Mouse (Mus musculus) neural tube, embryonic 10.5 days (tissue): ENCODE measurements around the gene Prkce.

Experiments used
- DNase-seq: peaks from one replicate; pipeline ENCODE4 v3.0.0-alpha.2; 2017; ENCODE audit warnings: low spot score; ENCODE audit errors: extremely low spot score

Prkce gene

DNA sequence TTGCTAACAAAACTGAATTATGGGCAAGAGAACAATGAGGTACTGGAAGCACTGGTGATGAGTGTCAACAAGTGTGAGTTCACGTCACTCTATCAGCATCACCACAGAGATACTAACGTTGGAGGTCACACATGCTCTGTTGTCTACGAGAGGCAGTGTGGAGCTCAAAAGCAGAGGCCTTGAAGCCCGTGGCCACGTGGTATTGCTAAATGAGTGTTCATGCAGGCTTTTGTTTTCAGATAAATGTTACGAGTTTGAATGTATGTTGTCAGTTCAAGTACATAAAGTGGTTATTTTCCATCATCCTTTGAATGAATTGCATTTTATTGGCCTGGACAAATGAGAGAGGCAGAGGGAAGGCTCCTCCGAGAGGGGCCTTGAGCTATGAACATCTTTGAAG, 276.3 kb downstream of the Prkce start:
- DNase-seq, result no peak

DNA sequence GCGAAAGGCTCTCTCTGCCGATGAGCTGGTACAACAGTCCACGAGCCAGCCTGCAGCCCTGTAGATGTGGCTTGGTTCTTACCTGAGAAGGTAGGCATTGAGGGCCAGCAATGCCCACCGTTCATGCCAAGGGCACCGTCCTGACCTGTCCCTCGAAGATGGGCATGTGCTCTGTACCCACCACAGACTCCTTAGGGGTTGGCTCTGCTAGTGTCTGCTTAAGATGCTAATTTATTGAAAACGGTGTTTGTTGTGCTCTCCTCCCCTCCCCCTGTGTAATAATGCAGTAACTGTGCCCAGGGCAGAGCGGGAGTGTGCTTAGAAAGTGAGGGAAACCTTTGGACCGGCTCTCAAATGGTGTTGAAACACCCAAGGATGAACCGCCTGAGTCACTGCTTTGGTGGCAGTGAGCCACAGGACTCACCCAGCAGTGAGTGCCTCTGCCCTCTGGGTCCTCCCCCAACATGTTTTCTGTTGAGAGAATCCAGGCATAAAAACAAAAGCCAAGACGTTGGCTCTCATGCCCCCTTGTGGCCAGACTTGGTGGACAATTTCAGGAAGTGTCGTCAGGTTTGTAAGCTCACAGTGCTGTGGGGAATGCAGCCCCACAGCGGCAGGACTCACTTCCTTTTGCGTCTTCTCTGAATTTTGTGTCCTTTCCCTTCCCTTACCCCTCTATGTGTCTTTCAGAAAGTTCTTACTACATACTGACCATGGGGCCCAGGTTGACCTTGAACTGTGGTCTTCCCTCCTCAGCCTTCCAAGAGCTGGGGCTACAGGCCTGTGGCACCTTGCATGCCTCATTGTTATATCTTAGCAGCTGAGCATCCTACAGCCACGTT, 277.2 kb downstream of the Prkce start:
- peak; percentile 91 for DNase-seq

DNA sequence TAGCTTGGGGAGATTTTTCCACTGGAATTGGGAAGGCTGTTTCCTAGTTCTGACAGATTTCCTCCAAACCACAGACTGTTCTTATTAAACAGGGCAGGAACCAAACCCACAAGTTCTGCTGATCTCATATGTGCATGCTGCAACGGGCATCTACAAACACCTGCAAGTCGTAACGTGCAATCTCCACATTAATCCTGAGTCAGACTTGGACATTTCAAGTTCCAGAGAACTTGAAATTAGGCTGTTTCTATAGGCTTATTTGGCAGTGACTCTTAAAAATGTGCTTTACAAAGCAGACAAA, 277.8 kb downstream of the Prkce start:
- no peak for DNase-seq

DNA sequence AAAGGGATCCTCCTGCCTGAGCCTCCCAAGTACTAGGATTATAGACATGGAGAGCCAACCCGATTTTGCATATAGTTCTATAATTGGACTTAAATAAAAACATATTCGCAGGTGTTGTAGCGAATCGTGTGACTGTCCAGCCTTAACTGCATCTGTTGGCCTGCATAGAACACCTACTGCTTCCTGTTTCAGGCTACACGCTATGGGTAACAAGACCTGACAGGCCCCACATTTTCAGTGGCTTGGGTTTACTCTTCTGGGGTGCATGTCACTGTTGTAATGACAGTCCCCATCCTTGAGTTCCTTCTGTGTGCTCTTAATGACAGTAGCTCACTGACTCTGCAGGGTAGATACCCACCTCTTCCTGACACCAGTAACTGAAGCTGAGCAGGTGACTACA, 278.3 kb downstream of the Prkce start:
- no peak for DNase-seq

DNA sequence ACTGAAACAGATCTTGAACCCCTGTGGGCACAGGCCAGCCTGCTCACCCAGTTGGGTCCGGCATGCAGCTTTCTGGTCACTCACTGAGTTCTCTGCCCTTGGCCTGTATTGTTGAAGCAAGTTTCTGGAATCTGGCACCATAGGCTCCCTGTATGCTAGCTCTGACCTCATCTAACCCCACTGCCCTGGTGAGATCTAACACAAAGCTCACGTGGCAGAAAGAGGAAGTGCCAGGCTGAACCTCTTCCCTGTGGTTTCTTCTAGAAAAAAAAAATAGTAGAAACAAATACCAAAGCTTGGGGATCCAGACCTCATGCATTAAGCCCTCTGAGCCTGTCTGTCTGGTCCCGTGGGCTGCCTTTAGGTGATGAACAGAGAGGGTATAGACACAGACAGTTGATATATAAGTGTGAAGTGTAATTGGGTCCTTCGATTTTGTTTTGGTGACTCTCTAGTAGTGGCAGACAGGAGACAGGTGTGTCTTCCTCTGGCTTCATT, 279.6 kb downstream of the Prkce start:
- DNase-seq, result no peak

DNA sequence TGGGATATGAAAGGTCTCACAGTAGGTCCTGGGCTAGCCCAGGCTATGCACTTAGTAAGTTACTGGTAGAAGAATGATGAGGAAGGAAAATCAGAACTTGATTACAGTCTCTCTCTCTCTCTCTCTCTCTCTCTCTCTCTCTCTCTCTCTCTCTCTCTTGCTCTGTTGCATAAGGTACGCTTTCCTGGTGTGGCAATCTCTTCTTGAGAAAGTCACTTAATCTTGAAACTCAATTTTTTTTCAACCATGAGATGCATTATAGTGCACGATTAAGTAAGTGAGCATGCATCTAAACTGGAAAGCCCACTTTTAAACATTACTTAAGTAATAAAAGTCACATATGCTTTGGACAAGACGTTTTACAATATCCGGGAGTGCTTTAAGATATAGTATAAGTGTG, 285.3 kb downstream of the Prkce start:
- no peak for DNase-seq

DNA sequence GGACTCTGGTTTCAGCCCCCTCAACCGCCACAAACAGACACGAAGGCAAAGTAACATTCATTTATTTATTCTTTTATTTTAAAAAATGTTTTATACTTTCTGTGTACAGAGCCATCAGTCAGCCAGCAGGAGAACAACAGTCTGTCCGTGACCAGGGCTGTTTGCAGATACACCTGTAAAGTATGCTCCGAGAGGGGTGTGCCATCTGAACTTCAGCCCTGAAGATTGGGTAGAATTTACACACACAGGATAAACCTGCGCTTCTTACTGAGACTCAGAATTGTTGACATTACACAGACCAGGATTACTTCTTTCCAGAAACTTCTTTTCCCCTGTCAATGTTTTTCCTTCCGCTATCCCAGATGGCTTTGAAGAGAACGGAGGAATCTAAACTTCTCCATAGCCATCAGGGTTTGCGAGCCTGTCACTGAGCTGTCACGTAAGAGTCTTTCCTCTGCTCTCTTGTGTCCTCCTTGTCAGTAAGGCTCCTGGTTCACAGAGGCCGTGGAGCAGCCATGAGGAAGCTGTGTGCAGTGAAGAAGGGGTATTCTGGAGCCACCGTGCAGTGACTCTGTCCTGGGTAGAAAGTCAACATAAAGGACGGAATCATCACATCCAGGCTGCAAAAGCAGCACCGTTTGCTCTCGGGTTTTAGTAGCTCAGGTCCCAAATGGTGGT, 286.2 kb downstream of the Prkce start:
- no peak for DNase-seq

DNA sequence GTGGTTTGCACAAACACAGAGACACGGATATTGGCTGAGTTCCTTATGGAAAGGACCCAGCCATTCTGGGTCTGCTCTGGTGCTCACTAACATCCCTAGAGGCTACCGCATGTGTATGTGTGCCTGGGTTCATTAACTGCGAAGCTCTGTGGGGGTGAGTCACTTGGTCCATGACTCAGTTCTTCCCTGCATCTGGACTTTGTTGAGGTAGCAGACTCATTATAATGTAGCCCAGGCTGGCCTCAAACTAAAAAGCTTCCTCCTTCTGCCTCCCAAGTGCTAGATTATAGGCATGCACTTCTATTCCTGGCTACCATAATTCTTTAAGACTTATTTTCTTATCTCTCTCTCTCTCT, 286.7 kb downstream of the Prkce start:
- no peak for DNase-seq

DNA sequence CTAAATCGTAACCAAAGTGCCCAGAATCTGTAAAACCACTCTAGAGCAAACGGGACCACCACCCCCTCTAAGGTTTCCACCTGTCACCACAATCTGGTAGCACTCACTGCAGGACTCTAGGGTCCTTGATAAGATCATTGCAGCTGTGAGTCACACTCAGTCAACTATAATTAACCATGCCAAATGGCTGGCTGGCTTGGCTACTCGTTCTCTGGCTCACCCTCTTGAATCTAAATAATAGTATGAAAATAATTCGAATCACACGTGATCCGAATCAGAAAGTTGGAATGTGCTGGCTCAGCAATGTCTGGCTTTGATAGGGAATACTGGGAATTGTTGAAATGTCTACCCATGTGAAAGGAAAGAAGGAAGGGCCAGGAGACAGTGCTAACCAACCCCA, 288.9 kb downstream of the Prkce start:
- DNase-seq, result no peak

DNA sequence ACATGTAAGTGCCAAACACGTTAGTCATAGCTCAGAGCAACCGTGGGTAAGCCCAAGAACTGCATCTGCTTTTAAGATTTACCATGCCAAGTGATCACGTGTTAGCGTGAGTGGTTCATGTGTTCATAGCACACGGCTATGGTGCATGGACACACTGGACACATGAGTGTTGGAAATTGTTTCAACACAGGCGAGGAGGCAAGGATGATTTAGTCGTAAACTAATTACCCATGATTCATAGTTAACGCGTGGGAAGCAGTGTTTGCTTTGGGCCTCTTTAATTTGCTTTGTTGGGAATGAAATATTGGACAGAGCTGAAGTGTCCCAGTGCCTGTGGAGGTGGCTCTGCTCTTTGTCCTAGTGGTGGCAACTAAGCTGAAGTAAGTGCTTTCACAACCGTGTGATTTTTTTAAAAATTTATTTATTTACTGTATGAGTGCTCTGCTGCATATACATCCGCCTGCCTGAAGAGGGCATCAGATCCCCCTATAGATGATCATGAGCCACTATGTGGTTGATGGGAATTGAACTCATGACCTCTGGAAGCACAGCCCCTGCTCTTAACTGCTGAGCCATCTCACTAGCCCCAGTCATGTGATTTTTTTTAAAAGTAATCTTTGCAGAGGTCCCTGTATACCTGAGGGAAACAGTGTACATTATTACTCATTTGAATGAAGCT, 290.9 kb downstream of the Prkce start:
- DNase-seq, result no peak

DNA sequence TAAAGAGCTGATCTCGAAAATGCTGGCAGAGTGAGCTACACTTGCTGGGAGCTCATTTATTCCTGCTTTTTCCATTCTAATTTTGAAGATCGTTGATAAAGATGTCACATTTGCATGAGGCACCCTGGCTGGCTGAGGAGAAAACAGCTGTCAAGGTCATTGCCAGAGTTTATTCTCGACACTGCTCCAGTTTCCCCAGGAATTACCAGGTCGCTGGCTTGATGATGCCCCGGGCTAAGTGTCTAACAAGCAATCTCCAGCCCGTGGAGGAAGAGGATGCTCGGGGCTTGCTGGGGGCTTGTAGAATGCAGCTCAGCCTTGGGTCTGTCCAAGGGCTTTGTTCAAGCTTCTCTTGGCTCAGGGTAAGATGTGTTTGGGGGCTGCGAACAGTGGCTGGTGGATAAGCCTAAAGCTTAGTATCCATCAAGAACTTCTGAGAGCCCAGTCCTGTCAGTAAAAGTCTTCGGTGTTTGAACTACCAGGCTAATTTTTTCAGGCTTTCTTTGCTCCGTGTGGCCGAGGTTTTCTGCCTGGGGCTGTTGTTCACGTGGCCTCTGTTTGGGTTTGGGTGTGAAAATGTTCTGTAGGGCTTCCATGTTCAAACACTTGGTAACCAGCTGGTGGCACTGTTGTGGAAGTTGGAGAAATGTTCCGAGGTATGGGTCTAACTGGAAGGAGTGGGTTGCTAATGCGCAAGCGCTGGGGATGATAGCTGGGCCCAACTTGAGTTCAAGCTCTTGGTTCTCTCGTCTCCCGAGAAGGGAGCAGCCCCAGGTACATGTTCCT, 293.3 kb downstream of the Prkce start:
- DNase-seq, result no peak

DNA sequence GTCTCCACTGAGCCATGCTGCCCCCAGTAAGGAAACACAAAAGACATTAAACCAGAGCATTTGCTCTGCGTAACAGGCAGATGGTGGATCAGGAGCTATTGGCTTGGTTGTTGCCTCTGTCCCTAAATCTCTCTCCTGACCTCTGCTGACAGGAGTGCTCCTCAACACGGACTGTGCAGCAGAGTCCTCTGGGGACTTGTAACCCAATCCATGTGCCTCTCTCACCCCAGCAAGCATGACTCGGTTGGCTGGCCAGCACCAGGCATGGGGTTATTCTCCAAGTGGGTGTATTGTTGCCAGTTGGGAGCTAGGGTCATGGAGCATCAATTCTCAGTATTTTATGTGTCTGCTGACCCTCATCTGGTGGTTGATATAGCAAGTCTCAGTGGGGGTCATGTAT, 295.8 kb downstream of the Prkce start:
- DNase-seq, result no peak

DNA sequence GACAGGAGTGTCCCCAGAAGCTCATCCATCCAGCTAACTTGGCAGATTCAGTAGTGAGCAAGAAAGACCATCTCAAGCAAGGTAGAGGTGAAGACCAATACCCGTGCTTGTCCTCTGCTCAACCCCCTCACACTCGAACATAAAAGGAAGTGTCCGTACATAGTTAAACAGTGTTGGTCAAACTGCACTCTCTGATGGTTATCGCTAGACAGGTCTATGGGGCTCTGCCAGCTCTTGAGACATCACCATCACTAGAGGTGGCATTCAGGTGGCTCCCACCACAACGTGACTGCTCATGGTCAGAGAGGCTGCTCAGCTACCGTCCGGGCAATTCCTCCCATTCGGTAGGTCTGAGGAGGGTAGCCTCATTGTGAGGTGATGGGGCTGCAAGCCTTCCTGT, 296.6 kb downstream of the Prkce start:
- no peak for DNase-seq

DNA sequence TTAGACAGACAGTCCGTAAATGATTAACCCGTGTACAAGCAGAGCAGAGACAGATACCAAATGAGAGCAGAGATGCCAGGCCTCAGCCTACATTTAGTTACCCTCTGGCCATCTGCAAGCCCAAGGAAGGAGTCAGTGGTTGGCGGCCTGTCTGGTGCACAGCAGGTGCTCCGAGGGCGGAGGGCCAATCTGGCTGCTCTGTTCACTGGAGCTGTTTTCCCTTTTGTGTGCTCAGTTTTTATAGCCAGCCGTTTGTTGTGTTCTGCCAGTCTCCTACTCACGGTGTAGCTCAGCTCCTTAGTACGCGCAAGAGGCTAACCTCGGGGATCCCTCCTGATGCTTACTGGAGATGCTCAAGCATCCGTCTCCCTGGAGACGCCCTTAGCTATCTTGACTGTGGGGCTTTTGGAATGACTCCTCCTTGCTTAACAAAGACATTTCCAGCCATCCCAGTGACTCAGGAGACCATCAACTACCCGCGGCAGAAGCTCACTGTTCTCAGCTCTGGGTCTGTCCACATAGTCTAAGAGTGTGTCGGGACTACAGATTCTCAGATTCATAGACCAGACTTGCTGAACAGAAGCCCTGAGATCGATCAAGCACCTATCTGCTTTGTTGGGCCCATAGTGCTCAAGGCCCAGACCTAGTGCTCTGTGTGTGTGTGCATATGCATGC, 297.2 kb downstream of the Prkce start:
- no peak for DNase-seq

DNA sequence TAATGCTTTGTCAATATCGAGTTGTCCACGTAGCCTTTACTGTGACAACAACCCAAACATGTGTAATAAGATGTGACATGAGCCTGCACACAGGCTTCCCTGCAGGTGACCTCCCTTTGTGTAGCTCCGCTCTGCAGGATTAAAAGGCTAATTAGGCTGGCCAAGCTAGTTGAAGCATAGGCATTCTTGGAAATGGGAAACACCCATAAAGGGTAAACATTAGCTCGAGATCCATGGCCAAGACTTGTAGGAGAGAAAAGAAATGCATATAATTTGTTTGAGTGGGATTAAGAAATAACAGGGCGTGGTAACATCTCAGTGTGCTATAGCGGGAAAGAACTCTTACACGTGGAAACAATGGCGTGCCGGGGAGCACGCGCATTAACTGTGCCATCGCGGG, 298.3 kb downstream of the Prkce start:
- DNase-seq, result no peak

DNA sequence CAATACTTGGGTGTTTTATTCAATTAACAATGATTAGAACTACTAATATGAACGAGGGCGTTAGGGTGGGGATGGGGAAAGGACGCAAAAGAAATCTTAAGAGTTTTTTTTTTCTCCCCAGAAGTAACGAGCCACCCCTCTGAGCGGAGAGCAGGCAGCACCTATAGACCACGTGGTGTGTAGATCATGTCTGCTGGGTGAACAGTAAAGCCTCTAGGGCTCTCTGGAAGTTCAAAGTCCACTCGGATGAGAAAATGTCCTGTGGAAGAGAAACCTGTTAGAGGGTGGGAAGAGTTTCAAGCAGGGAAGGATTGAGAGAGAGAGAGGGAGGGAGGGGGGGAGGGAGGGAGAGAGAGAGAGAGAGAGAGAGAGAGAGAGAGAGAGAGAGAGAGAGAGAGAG, 298.8 kb downstream of the Prkce start:
- DNase-seq, result no peak

DNA sequence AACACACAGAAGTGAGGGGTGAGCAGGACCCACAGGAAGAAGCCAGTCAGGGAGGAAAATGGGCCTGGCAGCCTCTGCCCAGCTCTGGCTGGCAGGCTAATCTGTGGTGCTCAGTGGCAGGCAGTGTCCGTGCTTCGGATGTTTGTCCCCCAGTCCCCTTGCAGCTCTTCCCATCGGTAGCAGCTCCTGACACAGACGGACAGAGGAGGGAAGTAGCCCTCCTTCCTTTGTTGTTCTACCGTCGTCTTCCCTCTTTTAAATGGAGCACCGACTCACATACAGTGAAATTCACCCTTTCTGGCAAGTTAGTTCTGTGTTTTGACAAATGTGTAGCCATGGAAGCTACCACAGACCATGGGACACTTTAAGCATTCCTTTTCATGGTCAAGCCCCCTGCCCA, 299.3 kb downstream of the Prkce start:
- no peak for DNase-seq

DNA sequence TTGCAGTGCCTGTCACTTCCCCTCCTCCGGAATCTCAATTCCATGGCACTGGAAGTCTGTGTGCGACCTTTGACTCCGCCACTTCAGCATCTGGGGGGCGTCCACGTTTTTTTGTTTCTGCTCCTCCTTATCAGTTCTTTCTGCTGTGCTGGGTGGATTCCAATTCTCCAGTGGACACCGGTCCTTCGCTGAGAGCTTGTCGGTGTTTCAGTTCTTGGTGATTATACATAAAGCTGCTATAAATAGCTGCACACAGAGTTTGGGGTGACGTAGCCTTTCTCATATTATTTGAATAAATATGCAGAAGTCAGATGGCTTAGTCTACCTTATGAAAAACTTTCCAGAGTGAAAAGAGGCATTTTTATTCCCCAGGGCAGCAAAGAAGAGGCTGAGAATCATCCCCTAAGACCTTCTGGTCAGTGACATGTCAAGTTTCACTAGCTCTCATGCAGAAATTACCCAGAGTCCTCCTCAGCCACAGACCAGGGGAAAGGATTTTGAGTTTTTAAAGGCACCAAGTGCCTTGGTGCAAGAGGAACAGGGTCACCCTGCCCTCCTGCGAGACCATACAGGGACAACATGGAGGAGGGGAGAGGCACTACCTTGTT, 299.8 kb downstream of the Prkce start:
- no peak for DNase-seq

DNA sequence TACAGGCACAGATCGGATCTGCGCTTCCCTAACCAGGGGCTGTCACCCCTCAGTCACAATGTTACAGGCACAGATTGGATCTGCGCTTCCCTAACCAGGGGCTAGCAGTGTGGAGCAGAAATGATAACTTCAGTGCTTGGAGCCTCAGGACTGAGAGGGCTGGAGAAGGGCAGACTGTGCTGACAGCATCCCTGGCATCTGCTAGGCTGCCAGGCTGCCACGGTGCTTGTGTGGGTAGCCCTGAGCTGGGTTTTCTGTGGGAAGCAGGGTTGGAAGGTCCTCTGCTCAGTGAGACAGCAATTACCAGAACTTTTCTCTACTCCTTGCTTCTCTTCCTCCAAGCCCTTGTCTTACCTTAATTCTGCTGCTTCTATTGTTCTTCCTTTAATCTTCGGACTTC, 300.4 kb downstream of the Prkce start:
- no peak for DNase-seq

DNA sequence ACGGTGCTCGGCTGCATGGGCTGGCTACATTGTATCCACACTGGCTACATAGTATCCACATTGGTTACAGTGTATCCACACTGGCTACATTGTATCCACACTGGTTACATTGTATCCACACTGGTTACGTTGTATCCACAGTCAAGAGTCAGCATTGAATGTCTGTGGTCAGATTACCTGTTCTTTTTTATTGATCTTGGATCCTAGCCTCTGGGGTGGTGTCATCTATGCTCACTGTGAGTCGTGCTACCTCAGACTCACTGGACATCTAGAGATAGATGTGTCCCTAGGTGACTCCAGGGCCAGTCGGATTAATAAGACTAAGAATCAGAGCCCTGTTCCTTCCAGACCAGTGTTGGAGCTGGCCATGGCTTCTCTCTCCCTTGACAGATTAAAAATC, 302.6 kb downstream of the Prkce start:
- DNase-seq, result no peak

DNA sequence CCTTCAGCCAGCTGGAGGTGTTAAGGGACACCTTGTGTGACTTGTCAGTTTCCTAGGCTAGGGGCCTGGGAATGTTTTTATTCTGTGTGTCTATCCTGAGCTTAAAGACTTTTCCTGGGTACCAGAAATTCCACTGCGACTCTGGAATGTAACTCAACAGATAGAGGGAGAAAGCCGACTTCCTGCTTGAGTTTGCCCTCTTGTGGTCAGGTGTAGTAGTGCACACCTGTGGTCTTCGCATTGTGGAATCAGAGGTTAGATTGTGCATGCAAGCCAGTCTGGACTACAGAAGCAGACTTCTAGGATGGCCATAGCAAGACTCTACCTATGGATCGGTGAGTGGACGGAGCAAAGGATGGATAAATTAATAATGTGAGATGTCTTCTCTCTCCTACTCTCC, 304.1 kb downstream of the Prkce start:
- no peak for DNase-seq
